Mouse (Mus musculus) hindbrain, embryonic 10.5 days (tissue): ENCODE data around the gene Dapp1. TPM values are rescaled to one million over a fixed set of nuclear protein-coding genes. Genes with fewer than 3 reads are reported as not detected.
"Not testable (repeated sequence)": the region's sequence is repeated elsewhere in the genome, so short reads cannot be mapped to it uniquely, and the experiment has no call there.

ENCODE experiments used
- DNase-seq: peaks from one replicate; pipeline ENCODE4 v3.0.0-alpha.2; 2017; ENCODE audit warnings: low spot score
- H3K27ac ChIP-seq: fragments of 300-500 bp; sonication (generic); 2 replicates; pipeline ENCODE4 v1.5.1; 2016; ENCODE audit warnings: mild to moderate bottlenecking, moderate library complexity
- H3K27me3 ChIP-seq: fragments of 300-500 bp; sonication (generic); 2 replicates; pipeline ENCODE4 v1.6.1; 2016; ENCODE audit warnings: mild to moderate bottlenecking; ENCODE audit not compliant: poor library complexity, insufficient read depth, severe bottlenecking
- H3K36me3 ChIP-seq: fragments of 300-500 bp; sonication (generic); 2 replicates; pipeline ENCODE4 v1.6.1; 2016; ENCODE audit warnings: mild to moderate bottlenecking, moderate library complexity
- H3K4me1 ChIP-seq: fragments of 300-500 bp; sonication (generic); replicated peaks from 2 replicates; pipeline ENCODE4 v1.6.1; 2016; ENCODE audit warnings: mild to moderate bottlenecking
- H3K4me3 ChIP-seq: fragments of 300-500 bp; sonication (generic); 2 replicates; pipeline ENCODE4 v1.5.1; 2016; ENCODE audit warnings: mild to moderate bottlenecking, moderate library complexity
- H3K9me3 ChIP-seq: fragments of 300-500 bp; sonication (generic); 2 replicates; pipeline ENCODE4 v1.6.1; 2016; ENCODE audit warnings: mild to moderate bottlenecking, moderate library complexity
- WGBS: fragments of 180-500 bp; shearing (Covaris S2); methylation state at CpG from one replicate; pipeline ENCODE4 v1.1.7; 2016; 5-methylcytosine and 5-hydroxymethylcytosine counted together
- polyA plus RNA-seq: library from polyadenylated mRNA; unstranded; fragments of >200 nt; fragmentation: Nextera tagmentation; extraction: Ambion mirVana; gene quantifications from 2 replicates; pipeline ENCODE4 v1.2.1, GENCODE M21; 2016

Dapp1 gene
- polyA plus RNA-seq, 1 experiment from 2014 or later: 2.4 TPM

GRCm38 (mm10) chr3:137929940-137930339, 51.4 kb downstream of the Dapp1 start:
- no peak for DNase-seq
- 96% methylated on average over 3 of the region's 3 CpGs for WGBS
- peaks cover 56% of the 10 kb centered on the region for H3K36me3 ChIP-seq

GRCm38 (mm10) chr3:137927010-137927409, 54.3 kb downstream of the Dapp1 start:
- Histone ChIP-seq H3K4me3 (no peak overlapping the region), H3K27me3 (no peaks in the 10 kb centered on the region), H3K27ac (no peak overlapping the region), H3K36me3 (peaks cover 76% of the 10 kb centered on the region), H3K4me1 (no peaks in the 10 kb centered on the region), H3K9me3 (no peaks in the 10 kb centered on the region)
- 91% methylated on average over 4 of the region's 4 CpGs for WGBS
- no peak for DNase-seq

More at GRCm38 (mm10) chr3:137929940-137930339, 51.4 kb downstream of the Dapp1 start:
- H3K27ac ChIP-seq: no peak overlapping the region
- H3K9me3 ChIP-seq: no peaks in the 10 kb centered on the region
- no peaks in the 10 kb centered on the region for H3K27me3 ChIP-seq
- no peaks in the 10 kb centered on the region for H3K4me1 ChIP-seq
- no peak overlapping the region for H3K4me3 ChIP-seq

DNA sequence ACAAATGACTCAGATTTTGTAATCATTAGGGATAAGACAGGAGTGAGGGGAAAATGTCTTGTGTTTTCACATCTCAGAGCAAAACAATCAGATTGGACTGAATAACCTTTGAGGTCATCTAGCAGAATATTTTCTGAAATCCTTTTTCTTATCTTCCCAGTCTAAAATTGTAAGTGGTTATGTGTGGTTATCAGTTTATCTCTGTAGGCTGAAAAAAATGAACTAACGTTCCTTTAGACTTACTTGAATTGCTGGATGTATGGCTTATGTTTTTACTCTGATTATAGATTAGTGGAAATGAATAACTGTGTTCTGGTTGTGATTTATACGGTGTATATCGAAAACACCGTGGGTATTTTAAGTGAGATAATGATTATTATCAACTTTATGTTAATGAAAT, 60.8 kb downstream of the Dapp1 start:
- H3K4me1 ChIP-seq: peaks cover 20% of the 10 kb centered on the region
- H3K27me3 ChIP-seq: no peaks in the 10 kb centered on the region
- 95% methylated on average over 4 of the region's 4 CpGs for WGBS
- peaks cover 38% of the 10 kb centered on the region for H3K36me3 ChIP-seq
- H3K27ac ChIP-seq: no peak overlapping the region
- DNase-seq: no peak
- H3K4me3 ChIP-seq: no peak overlapping the region
- H3K9me3 ChIP-seq: no peaks in the 10 kb centered on the region

DNA sequence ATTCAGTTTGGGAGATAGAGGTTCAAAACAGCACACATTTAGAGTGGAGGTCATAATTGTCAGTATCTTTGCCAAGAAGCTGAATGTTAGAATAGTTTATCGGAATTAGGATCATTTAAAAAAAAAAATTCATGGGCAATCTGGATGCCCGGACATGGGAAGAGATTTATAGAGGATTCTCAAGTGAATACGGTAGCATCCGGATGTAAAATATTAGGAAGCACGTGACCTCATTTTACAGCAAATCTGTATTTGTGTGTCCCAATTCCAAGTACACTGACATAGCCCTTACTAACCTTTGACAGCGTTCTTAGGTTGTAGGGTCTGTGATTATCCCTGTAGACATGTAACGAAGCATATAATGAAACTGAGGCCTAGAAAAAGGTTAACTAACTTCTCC, 61.9 kb downstream of the Dapp1 start:
- WGBS: 92% methylated on average over 7 of the region's 7 CpGs
- peaks cover 27% of the 10 kb centered on the region for H3K36me3 ChIP-seq
- no peak for DNase-seq
- peaks cover 20% of the 10 kb centered on the region for H3K4me1 ChIP-seq
- H3K4me3 ChIP-seq: peak overlapping the region; percentile 95
- H3K9me3 ChIP-seq: no peaks in the 10 kb centered on the region
- no peak overlapping the region for H3K27ac ChIP-seq
- H3K27me3 ChIP-seq: no peaks in the 10 kb centered on the region

DNA sequence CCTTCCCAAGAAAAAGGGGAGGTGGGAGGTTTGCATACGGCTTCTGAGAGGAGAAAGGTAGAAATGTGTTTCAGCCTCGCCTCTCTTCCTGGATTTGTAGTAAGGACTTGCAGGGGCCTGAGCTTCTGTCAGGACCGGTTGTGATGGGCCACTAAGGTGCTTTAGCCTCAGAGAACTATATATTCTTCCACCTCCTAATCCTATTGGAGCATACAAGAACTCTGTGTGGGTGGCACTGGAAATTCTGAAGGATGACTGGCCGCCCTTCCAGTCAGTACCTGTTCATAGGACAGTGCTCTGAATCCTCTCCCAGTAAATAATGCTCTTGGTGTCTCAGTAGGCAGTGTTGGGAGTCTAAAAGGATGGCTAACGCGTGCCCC, 62.4 kb downstream of the Dapp1 start:
- DNase-seq: no peak
- WGBS: 16% methylated on average over 6 of the region's 6 CpGs
- H3K36me3 ChIP-seq: peaks cover 22% of the 10 kb centered on the region

DNA sequence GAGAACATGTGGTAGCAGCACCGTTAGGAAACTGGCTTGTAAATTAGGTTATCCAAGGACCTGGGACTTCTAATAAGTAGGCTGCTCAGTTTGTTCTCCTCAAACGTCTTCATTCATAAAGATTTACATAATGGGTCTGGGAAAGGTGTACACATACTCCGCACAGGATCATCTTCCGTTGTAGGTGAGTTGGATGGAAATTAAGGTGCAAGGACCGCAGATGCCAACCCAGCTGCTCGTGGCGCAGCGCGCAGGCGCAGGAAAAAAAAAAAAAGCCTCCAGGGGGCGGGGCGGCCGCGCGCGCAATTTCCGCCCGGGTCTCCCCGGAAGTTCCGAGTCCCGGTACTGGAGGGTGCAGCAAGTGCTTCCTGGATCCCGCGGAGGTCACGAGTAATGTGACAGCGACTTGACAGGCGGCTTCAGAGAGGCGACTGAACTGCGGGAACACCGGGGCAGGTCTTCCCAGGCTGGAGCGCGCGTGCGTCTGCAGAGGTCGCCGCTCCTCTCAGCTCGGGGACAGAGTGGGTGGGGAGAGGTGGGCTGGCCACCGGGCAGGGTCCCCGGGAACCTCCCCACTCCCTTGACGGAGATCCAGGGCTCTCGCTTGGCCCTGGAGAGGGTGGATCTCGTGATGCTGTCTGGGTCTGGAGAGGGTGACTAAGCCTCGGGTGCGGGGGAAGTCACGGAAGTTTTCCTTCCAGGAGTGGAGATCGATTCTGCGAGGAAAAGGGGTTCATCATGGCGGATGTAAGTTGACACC, 63.0 kb downstream of the Dapp1 start, which contains the start of gene Lamtor3:
Gene Lamtor3 (plus strand): TSS at position 335 of the 760 bp plus-strand sequence.
- under 1% methylated on average over 47 of the region's 47 CpGs for WGBS
- no peaks in the 10 kb centered on the region for H3K27me3 ChIP-seq
- H3K9me3 ChIP-seq: no peaks in the 10 kb centered on the region

More for the DNA sequence above, 62.4 kb downstream of the Dapp1 start:
- H3K4me1 ChIP-seq: peaks cover 20% of the 10 kb centered on the region
- H3K9me3 ChIP-seq: no peaks in the 10 kb centered on the region
- no peaks in the 10 kb centered on the region for H3K27me3 ChIP-seq
- H3K4me3 ChIP-seq: peak overlapping the region; percentile 95
- H3K27ac ChIP-seq: peak overlapping the region; percentile 91

GRCm38 (mm10) chr3:137917694-137918171, 63.6 kb downstream of the Dapp1 start:
- no peak for DNase-seq
- H3K27ac ChIP-seq: peak overlapping the region; percentile 91
- H3K4me1 ChIP-seq: peaks cover 20% of the 10 kb centered on the region
- no peaks in the 10 kb centered on the region for H3K27me3 ChIP-seq
- WGBS: 20% methylated on average over 12 of the region's 12 CpGs
- H3K4me3 ChIP-seq: peak overlapping the region; percentile 95
- no peaks in the 10 kb centered on the region for H3K9me3 ChIP-seq
- peaks cover 16% of the 10 kb centered on the region; the same call in 1 of the 2 replicates for H3K36me3 ChIP-seq

More for the DNA sequence above, 63.0 kb downstream of the Dapp1 start, which contains the start of gene Lamtor3:
- peak; percentile 91 for DNase-seq
- H3K4me1 ChIP-seq: peaks cover 20% of the 10 kb centered on the region
- H3K27ac ChIP-seq: peak within 1 kb of the TSS; percentile 91
- H3K4me3 ChIP-seq: peak within 1 kb of the TSS; percentile 95
- peaks cover 16% of the 10 kb centered on the region; the same call in 1 of the 2 replicates for H3K36me3 ChIP-seq

DNA sequence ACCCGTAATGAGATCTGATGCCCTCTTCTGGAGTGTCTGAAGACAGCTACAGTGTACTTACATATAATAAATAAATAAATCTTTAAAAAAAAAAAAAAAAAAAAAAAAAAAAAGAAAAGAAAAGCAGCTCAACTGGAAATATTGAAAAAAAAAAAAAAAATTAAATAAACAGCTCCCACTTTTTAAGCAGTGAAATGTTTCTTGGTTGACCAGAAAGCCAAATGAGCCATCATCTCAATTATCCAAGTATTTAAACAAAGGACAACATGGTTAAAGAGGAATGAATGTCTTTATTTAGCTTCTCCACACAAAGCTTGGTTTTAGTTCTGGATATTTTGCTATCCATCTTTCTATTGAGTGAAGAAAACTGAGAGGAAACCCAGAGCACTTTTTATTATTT, 66.8 kb downstream of the Dapp1 start:
- not testable (repeated sequence) for DNase-seq, H3K9me3 ChIP-seq, H3K27ac ChIP-seq, H3K27me3 ChIP-seq, H3K4me3 ChIP-seq, H3K36me3 ChIP-seq
- H3K4me1 ChIP-seq: peaks cover 19% of the 10 kb centered on the region
- 89% methylated on average over 1 of the region's 1 CpGs for WGBS

DNA sequence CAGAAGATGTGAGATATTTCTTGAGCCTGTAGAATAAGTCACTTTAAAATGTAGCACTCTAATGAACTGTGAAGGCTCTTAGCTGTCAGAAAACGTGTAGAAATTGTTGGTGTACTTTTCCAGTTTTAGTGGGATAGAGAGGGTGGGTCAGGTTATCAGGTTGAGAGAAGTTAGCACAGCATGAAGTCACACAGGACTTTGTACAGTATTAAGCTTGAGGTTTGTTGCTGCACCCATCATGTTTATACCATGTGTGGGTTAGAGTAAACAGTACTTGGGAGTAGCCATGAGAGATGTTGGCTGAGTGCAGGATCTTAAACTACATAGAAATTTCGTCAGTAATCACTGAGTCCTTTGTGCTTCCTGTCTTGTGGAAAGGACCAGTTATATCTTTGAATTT, 68.3 kb downstream of the Dapp1 start:
- Histone ChIP-seq H3K27me3 (no peaks in the 10 kb centered on the region), H3K9me3 (no peaks in the 10 kb centered on the region), H3K4me1 (peaks cover 11% of the 10 kb centered on the region), H3K4me3 (no peak overlapping the region), H3K36me3 (peaks cover 11% of the 10 kb centered on the region), H3K27ac (no peak overlapping the region)
- DNase-seq: no peak
- 78% methylated on average over 2 of the region's 2 CpGs for WGBS

DNA sequence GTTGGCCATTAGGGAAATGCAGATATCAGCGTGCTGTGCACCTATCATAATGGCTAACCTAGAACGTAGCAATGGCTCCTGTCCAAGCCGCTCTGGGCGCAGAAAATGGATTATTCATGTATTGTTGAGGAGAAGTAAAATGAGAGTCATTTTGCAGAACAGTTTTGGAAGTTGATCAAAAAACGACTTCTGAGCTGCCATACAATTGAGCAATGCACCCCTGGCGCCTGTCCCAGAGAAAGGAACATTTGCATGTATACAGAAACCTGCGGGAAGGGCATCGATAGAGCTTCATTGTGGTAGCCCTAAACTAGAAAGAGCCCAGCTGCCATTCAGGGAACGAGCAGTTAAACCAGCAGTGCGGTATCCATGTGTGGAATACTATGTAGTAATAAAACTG, 81.2 kb downstream of the Dapp1 start:
- Histone ChIP-seq H3K4me3 (no peak overlapping the region), H3K4me1 (no peaks in the 10 kb centered on the region), H3K27ac (no peak overlapping the region), H3K9me3 (0 out of 2 replicates have a peak, but pooled peaks cover 2% of the 10 kb centered on the region), H3K36me3 (peaks cover 22% of the 10 kb centered on the region), H3K27me3 (no peaks in the 10 kb centered on the region)
- 90% methylated on average over 10 of the region's 10 CpGs for WGBS
- DNase-seq: no peak

- H3K27me3 ChIP-seq: no peaks in the 10 kb centered on the region
- no peak overlapping the region for H3K4me3 ChIP-seq
- peaks cover 35% of the 10 kb centered on the region for H3K36me3 ChIP-seq
- no peak for DNase-seq
- 90% methylated on average over 5 of the region's 5 CpGs for WGBS
- no peak overlapping the region for H3K27ac ChIP-seq
- no peaks in the 10 kb centered on the region for H3K4me1 ChIP-seq
- 0 out of 2 replicates have a peak, but pooled peaks cover 4% of the 10 kb centered on the region for H3K9me3 ChIP-seq
Measured at GRCm38 (mm10) chr3:137897685-137898084, 83.7 kb downstream of the Dapp1 start.

DNA sequence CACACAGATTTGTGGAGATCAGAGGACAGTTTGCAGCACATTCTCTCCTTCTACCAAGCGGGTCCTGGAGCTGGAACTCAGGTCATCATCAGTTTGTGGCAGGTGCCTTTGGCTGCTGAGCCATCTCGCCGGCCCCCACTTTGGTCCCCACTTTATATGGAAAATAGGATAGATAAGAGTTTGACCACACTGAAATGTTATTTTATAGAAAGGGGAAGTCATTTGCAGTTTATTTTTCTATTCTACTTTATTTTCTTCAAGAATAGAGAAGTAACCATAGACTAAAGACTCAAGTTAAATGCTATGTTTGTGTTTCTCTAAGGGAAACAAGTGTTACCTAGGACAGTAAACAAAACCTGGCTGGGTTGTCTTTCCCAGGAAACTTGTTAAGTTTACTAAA, 84.5 kb downstream of the Dapp1 start:
- no peaks in the 10 kb centered on the region for H3K4me1 ChIP-seq
- 92% methylated on average over 3 of the region's 3 CpGs for WGBS
- no peaks in the 10 kb centered on the region for H3K27me3 ChIP-seq
- H3K4me3 ChIP-seq: no peak overlapping the region
- H3K27ac ChIP-seq: no peak overlapping the region
- 0 out of 2 replicates have a peak, but pooled peaks cover 4% of the 10 kb centered on the region for H3K9me3 ChIP-seq
- H3K36me3 ChIP-seq: peaks cover 27% of the 10 kb centered on the region
- no peak for DNase-seq

- no peak overlapping the region for H3K27ac ChIP-seq
- no peaks in the 10 kb centered on the region for H3K4me1 ChIP-seq
- H3K27me3 ChIP-seq: no peaks in the 10 kb centered on the region
- H3K9me3 ChIP-seq: 0 out of 2 replicates have a peak, but pooled peaks cover 4% of the 10 kb centered on the region
- H3K36me3 ChIP-seq: peaks cover 27% of the 10 kb centered on the region
- no peak for DNase-seq
- no peak overlapping the region for H3K4me3 ChIP-seq
- WGBS: 91% methylated on average over 4 of the region's 4 CpGs
Measured at GRCm38 (mm10) chr3:137896386-137896785, 85.0 kb downstream of the Dapp1 start.
